Mouse (Mus musculus) heart, adult 2 months (tissue): ENCODE results near the gene Mlh3.
A peak's percentile ranks its signal among the peaks of the same experiment; 100 is the strongest.

Source experiments
- CTCF ChIP-seq: fragments of 200-600 bp; IDR thresholded peaks from 2 replicates; pipeline ENCODE4 v1.8.1; 2022; ENCODE audit warnings: antibody characterized with exemption, mild to moderate bottlenecking, moderate library complexity
- EP300 ChIP-seq: fragments of 200-500 bp; IDR thresholded peaks from 2 replicates; pipeline ENCODE4 v1.6.1; 2011; ENCODE audit warnings: low read depth, low read length, control low read depth; ENCODE audit not compliant: insufficient read depth

- TF ChIP-seq EP300 (0 out of 2 replicates have a peak, but pooled peaks have one; percentile 70), CTCF (no peak)
These were observed 75.3 kb downstream of the Mlh3 start for GRCm38 (mm10) chr12:85195086-85195485.
